Mouse (Mus musculus): ENCODE results near the gene Bhmt2.
A peak's percentile ranks its signal among the peaks of the same experiment; 100 is the strongest.

The Bhmt2 gene

DNA sequence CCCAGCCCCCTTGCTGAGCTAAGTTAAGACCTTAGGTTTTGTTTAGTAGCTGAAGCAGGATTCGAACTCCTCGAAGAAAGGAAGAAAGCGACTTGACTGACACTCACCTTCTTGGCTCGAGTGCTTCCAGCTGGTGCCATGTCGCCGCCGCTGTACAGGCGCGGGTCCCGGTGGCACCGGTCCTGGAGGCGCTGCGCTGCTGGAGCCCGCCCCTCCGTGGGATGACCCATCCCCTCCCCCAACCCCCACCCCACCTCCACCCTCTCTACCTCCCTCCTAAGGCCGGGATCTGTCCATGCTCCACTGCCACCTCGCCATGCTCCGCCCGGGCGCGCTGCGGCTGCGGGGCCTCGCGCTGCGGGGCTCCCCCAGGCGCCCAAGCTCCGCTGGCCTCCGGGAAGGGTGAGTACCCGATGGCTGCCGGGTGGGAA is at the start of gene Bhmt2, which contains the start of gene Dmgdh:
Gene Bhmt2 (minus strand): TSS at position 172 of the 431 bp plus-strand sequence.
Gene Dmgdh (plus strand): TSS at position 303 of the 431 bp plus-strand sequence.
- no peak for DNase-seq (ENCODE audit: low spot score)

DNA sequence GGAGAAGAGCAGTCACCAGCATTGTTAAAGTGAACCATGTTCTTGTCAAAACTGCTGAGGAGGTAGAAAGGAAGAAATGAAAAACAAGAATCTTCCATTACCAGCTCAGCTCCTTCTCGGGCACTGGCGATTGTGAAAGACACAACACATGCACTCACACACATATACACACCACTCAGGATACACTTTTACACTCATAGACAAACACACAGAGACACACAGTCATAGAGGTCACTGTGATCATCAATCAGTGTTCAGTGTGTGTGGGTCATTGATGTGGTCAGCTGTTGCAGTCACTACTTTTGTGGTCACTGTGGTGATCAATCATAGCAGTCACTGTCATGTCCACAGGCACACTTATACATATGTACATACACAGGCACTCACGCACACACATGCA is 49.4 kb upstream of the Bhmt2 start:
- DNase-seq (ENCODE audit: low spot score), result no peak

DNA sequence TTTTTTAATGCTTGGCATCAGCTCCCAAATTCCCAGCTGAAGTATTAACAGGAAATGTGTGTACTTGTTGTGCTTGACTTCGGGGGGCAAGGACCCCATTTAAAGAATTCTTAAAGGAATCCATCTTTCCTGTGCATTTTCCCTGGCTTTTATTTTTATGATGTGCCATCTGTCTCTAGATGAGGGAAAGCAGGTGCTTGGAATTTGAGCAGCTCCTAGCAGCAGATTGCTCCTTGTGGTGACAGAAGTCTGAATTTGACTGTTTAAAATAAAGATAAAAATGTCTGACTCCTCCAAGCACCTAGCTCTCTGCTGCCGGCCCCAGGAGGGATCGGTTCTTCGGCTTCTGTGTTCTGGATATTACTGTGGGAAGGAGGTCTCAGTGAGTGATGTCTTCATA is 47.8 kb upstream of the Bhmt2 start:
- no peak for DNase-seq (ENCODE audit: low spot score)

DNA sequence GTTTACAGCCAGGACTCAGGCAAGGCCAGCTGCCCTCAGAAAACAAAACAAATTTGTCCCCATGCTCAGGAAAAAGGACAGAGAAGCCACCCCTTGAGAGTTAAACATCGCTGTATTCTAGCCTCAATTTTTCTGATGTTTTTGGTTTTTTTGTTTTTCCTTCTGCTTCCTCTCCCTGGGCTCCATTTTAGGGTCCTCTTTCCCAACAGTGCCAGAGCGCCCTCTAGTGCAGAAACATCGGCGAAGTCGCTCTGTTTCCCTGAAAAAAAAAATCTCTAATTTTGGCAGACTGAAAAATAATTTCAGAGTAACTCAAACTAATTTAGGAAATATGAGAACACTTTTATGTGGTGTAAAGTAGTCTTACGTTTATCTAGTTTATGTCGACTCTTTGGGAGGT is 44.8 kb upstream of the Bhmt2 start:
- peak; percentile 27 for DNase-seq (ENCODE audit: low spot score)

- no peak for DNase-seq (ENCODE audit: low spot score)
Observed at GRCm38 (mm10) chr13:93717113-93717512, 43.0 kb upstream of the Bhmt2 start.

- DNase-seq (ENCODE audit: low spot score), result no peak
Observed at GRCm38 (mm10) chr13:93713826-93714225, 39.7 kb upstream of the Bhmt2 start.

DNA sequence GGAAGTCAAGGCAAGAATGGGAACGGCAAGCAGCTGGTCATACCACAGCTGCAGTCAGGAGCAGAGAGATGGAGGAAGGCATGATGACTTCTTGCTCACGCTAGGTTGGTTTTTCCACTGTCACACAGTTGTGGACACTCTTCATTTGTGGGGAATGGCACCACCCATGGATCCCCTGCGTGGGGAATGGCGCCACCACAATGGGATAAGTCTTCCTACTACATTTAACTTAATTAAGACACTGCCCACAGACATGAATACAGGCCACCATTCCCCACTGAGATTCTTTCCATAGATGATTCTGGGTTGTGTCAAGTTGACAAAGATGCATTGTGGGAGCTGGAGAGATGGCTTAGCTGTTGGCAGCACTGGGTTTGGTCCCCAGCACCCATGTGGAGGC is 38.3 kb upstream of the Bhmt2 start:
- DNase-seq (ENCODE audit: low spot score), result no peak

DNA sequence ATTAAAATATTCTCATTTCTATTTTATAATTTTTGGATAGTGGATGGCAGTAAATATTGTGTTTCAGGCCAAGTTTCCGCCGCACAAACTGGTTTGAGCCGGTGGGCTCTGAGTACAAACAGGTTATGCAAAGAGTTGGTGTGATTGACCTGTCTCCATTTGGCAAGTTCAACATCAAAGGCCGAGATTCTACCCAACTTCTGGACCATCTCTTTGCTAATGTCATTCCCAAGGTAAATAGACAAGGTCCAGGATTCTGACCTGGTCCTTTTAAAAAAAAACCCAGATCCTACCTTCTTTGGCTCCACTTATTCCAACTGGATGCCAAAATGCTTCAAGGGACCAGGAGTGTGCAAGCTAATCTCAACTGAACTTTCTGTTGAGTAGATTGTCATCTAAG is 37.1 kb upstream of the Bhmt2 start:
- no peak for DNase-seq (ENCODE audit: low spot score)

- DNase-seq (ENCODE audit: low spot score), result no peak
Observed at GRCm38 (mm10) chr13:93710325-93710724, 36.2 kb upstream of the Bhmt2 start.

GRCm38 (mm10) chr13:93707271-93707670 is 33.2 kb upstream of the Bhmt2 start:
- no peak for DNase-seq (ENCODE audit: low spot score)

GRCm38 (mm10) chr13:93705697-93706096 is 31.6 kb upstream of the Bhmt2 start:
- no peak for DNase-seq (ENCODE audit: low spot score)

- DNase-seq (ENCODE audit: low spot score), result no peak
Observed at GRCm38 (mm10) chr13:93698866-93699265, 24.8 kb upstream of the Bhmt2 start.

GRCm38 (mm10) chr13:93690821-93691220 is 16.7 kb upstream of the Bhmt2 start:
- no peak for DNase-seq (ENCODE audit: low spot score)

DNA sequence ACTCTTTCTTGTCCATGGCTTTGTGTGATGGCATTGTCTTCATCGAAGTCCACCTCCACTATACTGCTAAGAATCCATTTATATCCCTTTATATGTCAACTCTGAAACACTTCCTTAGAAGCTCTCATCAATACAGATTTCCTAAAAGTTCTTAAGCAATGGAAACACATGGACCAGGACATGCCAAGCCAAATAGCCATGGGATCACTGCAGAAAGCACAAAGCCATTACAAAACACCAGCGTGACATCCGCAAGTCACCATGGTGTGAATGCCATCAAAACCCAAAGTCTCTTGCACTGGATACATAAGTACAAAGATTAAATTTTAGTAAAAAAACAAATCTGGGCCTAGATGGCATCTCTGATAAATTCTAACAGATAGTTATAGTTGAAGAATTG is 15.5 kb upstream of the Bhmt2 start:
- DNase-seq (ENCODE audit: low spot score), result no peak

DNA sequence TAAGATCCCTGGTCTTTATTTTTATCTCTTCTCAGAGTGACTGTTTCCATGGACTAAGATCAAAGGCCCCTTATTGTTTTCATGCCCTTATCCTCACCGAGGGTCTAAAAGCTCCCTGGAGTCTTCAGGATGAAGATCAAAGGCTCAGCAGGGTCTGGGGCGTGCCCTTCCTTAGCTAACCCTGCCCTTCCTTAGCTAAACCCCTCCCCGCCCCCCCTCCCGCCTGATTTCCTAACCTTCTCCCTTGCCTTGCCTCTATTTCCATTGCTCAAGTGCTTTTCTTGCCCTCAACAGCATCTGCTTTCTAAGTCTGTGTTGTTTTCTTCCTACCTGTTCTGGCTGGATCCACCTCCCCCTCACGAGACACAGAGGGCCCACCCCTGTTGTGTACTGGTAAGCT is 13.2 kb upstream of the Bhmt2 start:
- DNase-seq (ENCODE audit: low spot score), result no peak

GRCm38 (mm10) chr13:93685226-93685625 is 11.1 kb upstream of the Bhmt2 start:
- DNase-seq (ENCODE audit: low spot score), result no peak

- no peak for DNase-seq (ENCODE audit: low spot score)
Observed at GRCm38 (mm10) chr13:93683336-93683735, 9.2 kb upstream of the Bhmt2 start.

DNA sequence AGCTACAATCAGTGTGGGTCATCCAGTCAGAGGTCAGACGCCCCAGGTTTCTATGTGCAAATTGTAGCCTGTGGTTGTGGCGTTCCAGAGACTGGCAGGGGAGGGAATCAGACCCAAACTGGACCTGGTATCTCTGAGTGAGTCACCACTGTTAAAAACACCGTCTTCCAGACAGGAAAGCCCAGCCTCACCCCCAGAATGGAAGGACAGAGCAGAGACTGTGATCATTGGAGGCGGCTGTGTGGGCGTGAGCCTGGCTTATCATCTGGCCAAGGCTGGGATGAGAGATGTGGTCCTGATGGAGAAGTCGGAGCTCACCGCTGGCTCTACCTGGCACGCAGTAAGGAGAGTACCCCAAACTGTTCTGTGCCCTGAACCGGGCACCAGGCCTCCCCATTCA is 2.8 kb upstream of the Bhmt2 start:
- no peak for DNase-seq (ENCODE audit: low spot score)

GRCm38 (mm10) chr13:93673296-93673695 is 806 bp downstream of the Bhmt2 start:
- no peak for DNase-seq (ENCODE audit: low spot score)

- DNase-seq (ENCODE audit: low spot score), result no peak
Observed at GRCm38 (mm10) chr13:93672371-93672770, 1.7 kb downstream of the Bhmt2 start.

DNA sequence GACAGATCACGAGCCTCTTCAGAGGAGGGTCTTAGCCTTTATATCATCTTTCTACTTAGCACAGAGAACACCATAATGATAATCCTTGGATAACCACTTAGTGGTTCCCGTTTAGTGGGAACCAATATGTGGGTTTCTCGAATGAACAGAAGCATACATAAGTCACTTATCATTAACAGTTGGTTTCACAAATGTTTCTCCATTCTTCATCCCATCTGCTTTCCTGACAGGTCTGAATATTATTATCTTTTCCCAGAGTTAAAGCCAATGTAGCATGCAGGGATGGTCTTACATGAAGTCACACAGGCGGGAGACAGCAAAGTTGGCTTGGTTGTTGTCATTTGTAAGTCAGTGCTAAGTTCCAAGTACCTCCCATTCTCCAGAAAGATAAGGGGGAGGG is 6.5 kb downstream of the Bhmt2 start:
- no peak for DNase-seq (ENCODE audit: low spot score)

DNA sequence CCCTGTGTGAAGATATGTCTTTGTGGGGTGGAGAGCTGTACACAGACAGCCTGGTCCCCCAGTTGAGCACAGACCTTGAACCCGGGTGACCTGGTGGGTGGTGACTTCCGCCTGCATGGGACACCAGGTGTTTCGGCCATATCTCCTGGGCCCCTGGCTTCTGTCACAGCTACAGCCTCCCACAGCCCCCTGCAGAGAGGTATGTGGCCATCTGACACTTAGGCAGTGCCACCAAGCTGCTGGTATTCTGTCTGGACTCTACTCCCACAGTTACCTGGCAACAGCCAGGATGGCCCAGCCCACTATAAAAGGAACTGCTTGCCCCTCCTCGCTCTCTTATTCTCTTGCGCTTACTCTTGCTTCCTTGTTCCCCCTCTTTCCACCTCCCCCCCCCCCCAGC is 16.2 kb downstream of the Bhmt2 start:
- no peak for DNase-seq (ENCODE audit: low spot score)

DNA sequence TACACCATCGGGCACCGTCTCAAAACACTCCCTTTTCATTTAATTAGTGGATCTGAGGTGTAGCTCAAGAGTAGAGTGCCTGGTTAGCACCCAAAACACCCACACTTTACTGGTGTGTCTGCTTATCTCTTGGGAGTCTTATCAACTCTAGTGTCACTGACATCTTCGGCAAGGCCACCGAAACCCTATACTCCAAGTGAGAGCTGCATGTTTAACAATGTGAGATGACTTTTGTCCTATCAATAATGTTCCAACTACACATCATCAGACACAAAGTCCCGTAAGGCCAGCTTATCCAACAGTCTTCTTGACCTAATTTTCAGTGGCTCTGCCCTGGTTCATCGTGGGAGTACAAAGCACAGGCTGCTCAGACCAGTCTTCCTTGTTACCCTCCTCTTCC is 20.7 kb downstream of the Bhmt2 start:
- no peak for DNase-seq (ENCODE audit: low spot score)

DNA sequence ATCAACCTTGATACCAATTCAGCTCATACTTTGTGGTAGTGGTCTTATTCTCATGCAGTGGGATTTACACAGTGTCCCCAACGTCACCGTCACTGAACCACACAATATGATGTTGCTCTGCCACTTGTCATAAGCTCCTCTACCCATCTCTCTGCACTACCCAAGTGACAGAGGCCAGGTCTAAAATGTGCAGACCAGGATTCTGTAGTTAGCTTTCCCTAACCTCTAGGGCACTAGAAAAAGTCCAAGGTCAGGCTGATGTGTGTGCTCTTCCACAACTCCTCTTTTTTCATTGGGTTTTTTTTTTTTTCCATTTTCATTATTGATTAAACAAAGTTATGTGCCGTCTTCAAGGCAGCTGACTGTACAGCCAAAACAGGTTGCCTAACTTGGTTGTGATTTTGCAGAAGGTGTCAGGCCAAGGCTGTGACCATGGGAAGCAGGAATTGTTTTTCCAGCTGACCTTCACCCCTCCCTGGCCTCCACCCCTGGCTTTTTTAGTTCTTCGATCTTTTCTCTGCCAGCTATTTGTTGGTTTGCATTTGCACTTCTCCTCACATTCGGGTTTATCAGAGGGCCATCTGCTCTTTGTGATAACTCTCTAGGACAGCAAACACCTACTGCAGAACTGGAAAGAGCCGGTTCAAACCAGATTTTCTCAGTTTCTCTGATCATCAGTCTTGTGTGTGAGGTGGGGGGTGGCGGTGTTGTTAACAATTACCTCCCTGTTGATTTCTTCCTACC is 25.5 kb downstream of the Bhmt2 start:
- DNase-seq (ENCODE audit: low spot score), result no peak
